Mouse (Mus musculus) midbrain, embryonic 10.5 days (tissue): Measurements from ENCODE around the gene Zfp382. TPM values are rescaled to one million over a fixed set of nuclear protein-coding genes. Genes with fewer than 3 reads are reported as not detected.
"Not testable (repeated sequence)": the region's sequence is repeated elsewhere in the genome, so short reads cannot be mapped to it uniquely, and the experiment has no call there.

Experiments used
- DNase-seq: peaks from one replicate; pipeline ENCODE4 v3.0.0-alpha.2; 2017; ENCODE audit warnings: low spot score
- H3K27ac ChIP-seq: fragments of 300-500 bp; sonication (generic); replicated peaks from 2 replicates; pipeline ENCODE4 v1.5.1; 2016; ENCODE audit warnings: mild to moderate bottlenecking
- H3K27me3 ChIP-seq: fragments of 300-500 bp; sonication (generic); 2 replicates; pipeline ENCODE4 v1.6.1; 2016; ENCODE audit warnings: low read depth, mild to moderate bottlenecking; ENCODE audit not compliant: poor library complexity, severe bottlenecking
- H3K36me3 ChIP-seq: fragments of 300-500 bp; sonication (generic); 2 replicates; pipeline ENCODE4 v1.6.1; 2016; ENCODE audit warnings: mild to moderate bottlenecking, moderate library complexity
- H3K4me1 ChIP-seq: fragments of 300-500 bp; sonication (generic); 2 replicates; pipeline ENCODE4 v1.6.1; 2016
- H3K4me3 ChIP-seq: fragments of 300-500 bp; sonication (generic); 2 replicates; pipeline ENCODE4 v1.5.1; 2016; ENCODE audit warnings: mild to moderate bottlenecking, moderate library complexity
- H3K9me3 ChIP-seq: fragments of 300-500 bp; sonication (generic); replicated peaks from 2 replicates; pipeline ENCODE4 v1.6.1; 2016; ENCODE audit warnings: mild to moderate bottlenecking
- WGBS: fragments of 180-500 bp; shearing (Covaris S2); methylation state at CpG from one replicate; pipeline ENCODE4 v1.1.7; 2016; 5-methylcytosine and 5-hydroxymethylcytosine counted together
- polyA plus RNA-seq: library from polyadenylated mRNA; unstranded; fragments of >200 nt; fragmentation: Nextera tagmentation; extraction: Ambion mirVana; gene quantifications from 2 replicates; pipeline ENCODE4 v1.2.1, GENCODE M21; 2016

The Zfp382 gene
- polyA plus RNA-seq, 1 experiment from 2014 or later: 10.6 TPM

- DNase-seq: no peak
- WGBS: 96% methylated on average over 13 of the region's 13 CpGs
- Histone ChIP-seq H3K27me3 (no peaks in the 10 kb centered on the region), H3K4me1 (peaks cover 14% of the 10 kb centered on the region), H3K4me3 (no peak overlapping the region), H3K36me3 (peaks cover 74% of the 10 kb centered on the region), H3K27ac (no peak overlapping the region), H3K9me3 (peaks cover 26% of the 10 kb centered on the region)
Observed at GRCm38 (mm10) chr7:30099297-30099696, 22.4 kb upstream of the Zfp382 start.

- Histone ChIP-seq H3K4me3 (no peak overlapping the region), H3K4me1 (peaks cover 2% of the 10 kb centered on the region; the same call in 1 of the 2 replicates), H3K9me3 (peaks cover 32% of the 10 kb centered on the region), H3K36me3 (peaks cover 4% of the 10 kb centered on the region; the same call in 1 of the 2 replicates), H3K27ac (no peak overlapping the region), H3K27me3 (no peaks in the 10 kb centered on the region)
- no peak for DNase-seq
- 95% methylated on average over 5 of the region's 5 CpGs for WGBS
Observed at GRCm38 (mm10) chr7:30116076-30116475, 5.7 kb upstream of the Zfp382 start.

GRCm38 (mm10) chr7:30117935-30118334 lies 3.8 kb upstream of the Zfp382 start:
- Histone ChIP-seq H3K4me1 (peaks cover 20% of the 10 kb centered on the region), H3K9me3 (peaks cover 32% of the 10 kb centered on the region)
- DNase-seq, H3K4me3 ChIP-seq, H3K36me3 ChIP-seq, H3K27ac ChIP-seq, H3K27me3 ChIP-seq: not testable (repeated sequence)
- WGBS: 93% methylated on average over 12 of the region's 12 CpGs

GRCm38 (mm10) chr7:30122188-30122530 lies 417 bp downstream of the Zfp382 start:
- Histone ChIP-seq H3K4me3 (peak overlapping the region; percentile 65), H3K4me1 (peaks cover 22% of the 10 kb centered on the region), H3K27ac (peak overlapping the region; percentile 94), H3K9me3 (peaks cover 4% of the 10 kb centered on the region; the same call in 1 of the 2 replicates), H3K36me3 (peaks cover 24% of the 10 kb centered on the region), H3K27me3 (no peaks in the 10 kb centered on the region)
- no peak for DNase-seq
- WGBS: 12% methylated on average over 15 of the region's 15 CpGs

- Histone ChIP-seq H3K9me3 (peaks cover 16% of the 10 kb centered on the region), H3K4me1 (no peaks in the 10 kb centered on the region), H3K27me3 (no peaks in the 10 kb centered on the region), H3K36me3 (peaks cover 93% of the 10 kb centered on the region), H3K27ac (no peak overlapping the region), H3K4me3 (no peak overlapping the region)
- WGBS: 97% methylated on average over 8 of the region's 8 CpGs
- no peak for DNase-seq
Observed at GRCm38 (mm10) chr7:30129900-30130299, 8.2 kb downstream of the Zfp382 start.

- Histone ChIP-seq H3K4me3 (no peak overlapping the region), H3K4me1 (no peaks in the 10 kb centered on the region), H3K27me3 (no peaks in the 10 kb centered on the region), H3K27ac (no peak overlapping the region), H3K36me3 (peaks cover 92% of the 10 kb centered on the region), H3K9me3 (peaks cover 20% of the 10 kb centered on the region)
- 91% methylated on average over 4 of the region's 4 CpGs for WGBS
- DNase-seq: no peak
Observed at GRCm38 (mm10) chr7:30132396-30132795, 10.7 kb downstream of the Zfp382 start.

- peaks cover 90% of the 10 kb centered on the region for H3K36me3 ChIP-seq
- no peak for DNase-seq
- H3K27ac ChIP-seq: no peak overlapping the region
- no peaks in the 10 kb centered on the region for H3K4me1 ChIP-seq
- H3K27me3 ChIP-seq: no peaks in the 10 kb centered on the region
- peaks cover 20% of the 10 kb centered on the region for H3K9me3 ChIP-seq
- H3K4me3 ChIP-seq: no peak overlapping the region
- 89% methylated on average over 10 of the region's 10 CpGs for WGBS
Observed at GRCm38 (mm10) chr7:30136826-30137225, 15.1 kb downstream of the Zfp382 start.

GRCm38 (mm10) chr7:30143170-30143554 lies 21.4 kb downstream of the Zfp382 start:
- 18% methylated on average over 8 of the region's 8 CpGs for WGBS
- Histone ChIP-seq H3K27me3 (no peaks in the 10 kb centered on the region), H3K4me3 (peak overlapping the region; percentile 67), H3K9me3 (peaks cover 35% of the 10 kb centered on the region), H3K4me1 (no peaks in the 10 kb centered on the region), H3K27ac (peak overlapping the region; percentile 90), H3K36me3 (peaks cover 62% of the 10 kb centered on the region)
- DNase-seq: no peak

GRCm38 (mm10) chr7:30143555-30144209 lies 21.9 kb downstream of the Zfp382 start:
- WGBS: 3% methylated on average over 35 of the region's 35 CpGs
- H3K27me3 ChIP-seq: no peaks in the 10 kb centered on the region
- H3K27ac ChIP-seq: peak overlapping the region; percentile 90
- H3K36me3 ChIP-seq: peaks cover 62% of the 10 kb centered on the region
- peak overlapping the region; percentile 67 for H3K4me3 ChIP-seq
- peak; percentile 91 for DNase-seq
- H3K9me3 ChIP-seq: peaks cover 40% of the 10 kb centered on the region
- H3K4me1 ChIP-seq: no peaks in the 10 kb centered on the region

- no peak overlapping the region for H3K4me3 ChIP-seq
- peaks cover 71% of the 10 kb centered on the region for H3K36me3 ChIP-seq
- DNase-seq: no peak
- no peak overlapping the region for H3K27ac ChIP-seq
- 94% methylated on average over 5 of the region's 5 CpGs for WGBS
- H3K4me1 ChIP-seq: no peaks in the 10 kb centered on the region
- no peaks in the 10 kb centered on the region for H3K27me3 ChIP-seq
- H3K9me3 ChIP-seq: peaks cover 73% of the 10 kb centered on the region
Observed at GRCm38 (mm10) chr7:30147011-30147410, 25.3 kb downstream of the Zfp382 start.

- no peaks in the 10 kb centered on the region for H3K27me3 ChIP-seq
- H3K27ac ChIP-seq: no peak overlapping the region
- no peak for DNase-seq
- H3K4me3 ChIP-seq: no peak overlapping the region
- H3K36me3 ChIP-seq: peaks cover 97% of the 10 kb centered on the region
- peaks cover 100% of the 10 kb centered on the region for H3K9me3 ChIP-seq
- 97% methylated on average over 1 of the region's 1 CpGs for WGBS
- H3K4me1 ChIP-seq: no peaks in the 10 kb centered on the region
Observed at GRCm38 (mm10) chr7:30154040-30154439, 32.3 kb downstream of the Zfp382 start.

GRCm38 (mm10) chr7:30155507-30155906 lies 33.8 kb downstream of the Zfp382 start:
- Histone ChIP-seq H3K4me3 (no peak overlapping the region), H3K27me3 (no peaks in the 10 kb centered on the region), H3K4me1 (no peaks in the 10 kb centered on the region), H3K36me3 (peaks cover 97% of the 10 kb centered on the region), H3K27ac (no peak overlapping the region), H3K9me3 (peaks cover 100% of the 10 kb centered on the region)
- DNase-seq: no peak
- 94% methylated on average over 3 of the region's 3 CpGs for WGBS

- Histone ChIP-seq H3K4me1 (0 out of 2 replicates have a peak, but pooled peaks cover 2% of the 10 kb centered on the region), H3K27ac (no peak overlapping the region), H3K27me3 (no peaks in the 10 kb centered on the region), H3K9me3 (peaks cover 100% of the 10 kb centered on the region), H3K36me3 (peaks cover 100% of the 10 kb centered on the region), H3K4me3 (no peak overlapping the region)
- 96% methylated on average over 5 of the region's 5 CpGs for WGBS
- no peak for DNase-seq
Observed at GRCm38 (mm10) chr7:30163113-30163512, 41.4 kb downstream of the Zfp382 start.
